Mouse (Mus musculus) retina, postnatal 1 day (tissue): ENCODE measurements at regions not wholly inside any gene's neighbourhood (a gene's known extent, or its start where the extent isn't known, plus 50 kb on each side); places are given as distances from the start of the nearest gene placed in this dataset.

Experiments used
- DNase-seq: peaks from one replicate; pipeline ENCODE4 v3.0.0-alpha.2; 2012

DNA sequence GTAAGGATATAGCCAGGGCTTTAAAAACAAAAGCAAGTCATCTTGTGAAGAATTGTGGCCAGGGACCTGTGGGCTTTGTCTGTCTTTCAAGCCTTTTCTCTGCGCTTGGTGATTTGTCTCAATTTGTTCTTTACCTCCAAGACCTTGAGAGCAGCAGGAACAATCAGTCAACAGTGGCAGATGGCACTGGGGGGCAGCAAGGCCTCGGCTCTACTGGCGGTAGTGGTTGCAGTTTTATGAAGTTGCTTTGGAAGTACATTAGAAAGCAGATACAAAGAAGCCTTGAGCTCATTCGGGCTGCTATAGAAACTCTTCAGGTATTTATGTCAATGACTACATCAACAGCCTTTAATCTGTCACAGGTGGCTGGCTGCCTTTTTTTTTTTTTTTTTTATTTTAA is 171.9 kb upstream of the Ccdc122 start:
- no peak for DNase-seq

DNA sequence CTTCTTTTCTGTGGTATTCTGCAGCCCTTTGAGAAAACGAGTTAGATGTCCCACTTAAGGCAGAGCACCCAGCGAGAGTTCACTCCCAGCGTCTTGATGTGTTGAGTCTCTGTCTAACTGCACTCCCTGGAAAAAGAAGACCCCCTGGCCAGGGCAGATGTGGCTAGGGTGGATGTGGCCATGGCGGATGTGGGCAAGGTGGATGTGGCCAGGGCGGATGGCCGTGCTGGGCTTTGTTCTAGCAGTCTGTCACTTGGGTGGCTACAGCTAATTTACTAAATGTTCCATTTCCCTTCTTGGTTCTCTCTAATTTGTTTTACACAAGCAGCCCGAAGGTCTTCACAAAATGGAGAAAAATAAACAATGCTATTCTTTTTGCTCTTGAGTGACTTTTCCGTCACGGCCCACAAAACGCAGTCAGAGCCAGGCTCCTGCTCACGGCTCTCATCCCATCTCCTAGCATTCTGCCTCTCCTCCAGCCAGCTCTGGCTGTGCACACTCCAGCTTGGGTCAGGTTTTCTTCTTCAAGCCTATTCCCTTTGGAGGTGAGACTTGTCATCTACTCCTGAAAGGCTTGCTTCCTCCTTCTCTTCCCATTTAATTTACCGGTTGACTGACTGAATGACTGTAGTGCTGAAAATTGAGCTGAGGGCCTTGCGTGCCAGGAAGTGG is 173.4 kb upstream of the Ccdc122 start:
- DNase-seq = no peak

DNA sequence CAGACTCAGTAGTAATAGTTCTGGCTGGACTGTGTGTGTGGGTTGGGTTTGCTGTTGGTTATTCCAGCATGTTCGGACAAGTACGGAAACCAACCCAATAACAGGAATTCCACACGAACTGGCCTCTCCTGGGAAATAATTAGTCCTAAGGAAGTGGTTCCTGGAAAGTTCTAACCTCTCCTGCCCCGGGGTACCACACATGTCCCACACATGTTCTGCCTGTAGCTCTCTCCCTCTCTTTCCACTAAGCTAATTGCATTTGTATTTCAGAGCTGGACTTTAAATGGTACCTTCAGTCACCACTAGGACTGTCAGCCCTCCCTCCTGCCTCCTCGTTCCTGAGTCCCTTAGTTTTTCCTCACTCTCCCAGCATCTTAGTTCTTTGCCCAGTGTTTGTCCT is 178.2 kb upstream of the Ccdc122 start:
- no peak for DNase-seq

GRCm38 (mm10) chr14:76857196-76857773 is 179.3 kb upstream of the Ccdc122 start:
- no peak for DNase-seq

- no peak for DNase-seq
Measured at GRCm38 (mm10) chr14:76856591-76856990, 180.0 kb upstream of the Ccdc122 start.

GRCm38 (mm10) chr14:76854965-76855364 is 181.6 kb upstream of the Ccdc122 start:
- peak; percentile 9 for DNase-seq

DNA sequence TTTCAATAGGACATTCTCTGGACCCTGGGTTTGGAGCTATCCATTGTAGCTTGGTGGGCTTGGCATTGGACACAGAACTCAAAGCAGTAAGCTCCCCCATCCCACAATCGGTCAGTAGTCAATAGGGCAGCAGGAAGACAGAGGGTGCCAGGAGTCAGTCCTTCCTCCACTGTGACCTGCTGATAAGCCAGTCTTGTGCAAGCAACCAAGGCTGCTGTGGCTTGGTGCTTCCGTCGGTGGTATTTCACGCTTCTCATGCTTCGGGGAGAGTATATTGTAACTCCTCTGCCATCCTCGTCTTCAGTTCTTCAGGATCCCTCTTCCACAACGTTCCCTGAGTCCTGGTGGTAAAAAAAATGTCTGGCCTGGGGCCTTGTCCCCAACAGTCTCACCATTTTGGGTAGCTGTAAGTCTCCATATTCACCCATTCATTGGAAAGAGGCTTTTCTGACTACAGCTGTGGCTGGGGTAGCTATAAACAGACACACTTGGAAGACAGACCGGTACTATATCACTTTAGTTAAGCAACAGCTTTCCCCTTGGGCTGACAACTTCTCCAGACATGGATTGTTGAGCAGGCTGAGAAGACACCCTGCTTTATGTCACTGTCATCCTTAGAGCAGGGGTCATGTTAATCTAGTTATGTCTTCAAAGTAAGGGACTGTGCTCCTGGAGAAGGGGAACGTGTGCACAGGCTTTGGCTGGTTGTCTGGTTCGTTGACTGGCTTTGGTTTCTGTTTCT is 184.9 kb upstream of the Ccdc122 start:
- DNase-seq = no peak

- DNase-seq = no peak
Measured at GRCm38 (mm10) chr14:76850641-76851040, 185.9 kb upstream of the Ccdc122 start.

GRCm38 (mm10) chr14:76850051-76850450 is 186.5 kb upstream of the Ccdc122 start:
- DNase-seq = no peak

GRCm38 (mm10) chr14:76849636-76850035 is 186.9 kb upstream of the Ccdc122 start:
- no peak for DNase-seq

DNA sequence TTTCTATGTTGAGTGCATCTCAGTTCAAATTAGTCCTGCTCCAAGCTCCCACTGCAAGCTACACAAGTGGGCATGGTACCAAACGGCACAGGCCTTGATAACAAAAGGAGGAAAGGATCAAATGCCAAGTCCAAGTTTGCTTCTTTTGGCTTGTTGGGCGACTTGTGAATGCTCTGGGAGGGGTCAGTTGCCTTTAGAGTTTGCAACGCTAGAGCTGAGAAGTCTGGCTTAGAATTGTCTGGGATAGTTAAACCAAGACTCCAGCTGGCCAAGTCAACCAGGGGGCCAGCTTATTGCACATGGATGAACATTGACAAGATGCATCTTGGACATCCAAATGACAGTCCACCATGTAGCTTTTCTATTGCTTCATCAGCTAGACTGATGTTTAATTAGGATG is 187.5 kb upstream of the Ccdc122 start:
- peak; percentile 29 for DNase-seq

DNA sequence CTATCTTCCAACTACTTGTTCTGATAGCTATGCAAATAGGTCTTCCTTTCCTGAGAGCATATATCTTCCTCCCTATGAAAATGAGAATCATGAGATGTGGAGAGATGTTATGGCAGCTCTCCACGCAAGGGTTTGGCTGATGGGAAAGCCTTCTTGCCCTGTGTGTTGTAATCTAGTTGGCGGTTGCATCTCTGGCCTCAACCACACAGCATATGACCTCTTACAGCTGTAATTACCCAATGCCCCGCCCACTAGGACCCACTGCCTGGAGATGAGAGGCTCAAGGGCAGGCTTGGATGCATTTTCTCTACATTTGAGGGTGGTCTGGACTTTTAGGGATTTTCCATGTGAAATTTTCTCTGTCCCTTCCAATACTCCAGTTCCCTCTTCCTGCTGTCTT is 190.9 kb upstream of the Ccdc122 start:
- no peak for DNase-seq

DNA sequence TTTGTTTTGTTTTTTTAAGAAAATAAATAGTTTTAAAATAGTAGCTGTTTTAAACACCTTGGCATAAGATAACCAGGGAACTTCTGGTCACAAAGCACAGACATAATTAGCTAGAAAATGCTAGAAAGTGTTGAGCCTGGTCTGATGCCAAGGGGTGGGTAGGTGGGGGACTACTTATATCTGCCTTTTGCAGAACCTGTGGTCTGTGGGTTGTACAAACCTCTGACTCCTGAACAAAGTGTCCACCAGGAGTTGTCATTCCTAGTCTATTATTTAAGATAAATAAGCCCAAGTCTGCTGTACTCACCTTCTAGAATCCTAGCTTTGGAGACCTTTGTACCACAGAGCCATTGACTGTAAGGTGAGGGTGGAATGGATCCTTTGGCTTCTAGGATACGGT is 191.9 kb upstream of the Ccdc122 start:
- DNase-seq = no peak

GRCm38 (mm10) chr14:76837583-76838220 is 198.9 kb upstream of the Ccdc122 start:
- no peak for DNase-seq

DNA sequence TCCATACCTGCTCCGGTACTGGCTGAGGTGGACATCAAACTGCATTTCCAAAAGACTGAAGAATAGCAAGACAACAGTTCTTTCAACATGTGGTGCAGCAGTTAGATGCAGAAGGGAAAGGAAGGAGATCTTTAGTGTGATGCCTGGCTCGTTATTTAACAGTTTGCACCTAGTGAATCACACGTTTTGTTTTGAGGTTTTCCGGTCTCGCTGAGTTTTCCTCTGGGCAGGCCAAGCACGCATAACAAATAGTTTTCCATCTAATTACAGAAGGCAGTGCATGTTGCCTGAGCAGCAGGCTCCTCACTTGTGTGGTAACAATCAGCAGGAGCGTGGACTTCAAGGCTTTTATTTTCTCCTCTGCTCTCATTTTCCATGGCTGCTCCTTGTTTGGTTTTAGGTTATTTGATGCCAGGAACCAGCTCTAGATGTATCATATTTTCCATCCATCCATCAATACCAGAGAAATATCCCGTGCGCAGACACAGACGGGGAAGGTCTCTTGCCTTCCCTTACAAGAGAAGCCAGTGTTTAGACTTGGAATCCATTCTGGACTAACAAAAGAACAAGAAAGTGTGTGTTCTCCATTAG is 199.6 kb upstream of the Ccdc122 start:
- no peak for DNase-seq

- DNase-seq = no peak
Measured at GRCm38 (mm10) chr14:76836271-76836670, 200.3 kb upstream of the Ccdc122 start.

DNA sequence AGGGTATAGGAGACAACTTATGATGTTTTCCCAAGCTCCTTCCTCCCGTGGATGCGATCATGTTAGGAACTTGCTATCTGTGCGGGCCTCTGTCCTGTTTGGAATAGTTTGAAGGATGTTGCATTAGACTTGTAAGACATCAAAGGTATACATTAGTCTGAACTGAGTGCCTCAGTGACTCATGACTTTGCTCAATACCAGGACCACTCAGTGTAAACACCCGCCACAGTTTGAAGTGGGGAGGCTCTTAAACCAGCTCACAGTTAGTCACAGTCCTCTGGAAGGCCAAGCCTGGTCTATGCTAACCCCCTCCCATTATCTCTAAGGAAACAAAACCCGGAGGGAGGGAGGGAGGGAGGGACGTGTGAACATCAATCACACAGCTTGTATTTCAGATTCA is 202.5 kb upstream of the Ccdc122 start:
- no peak for DNase-seq

- DNase-seq = no peak
Measured at GRCm38 (mm10) chr14:76829161-76829510, 207.4 kb upstream of the Ccdc122 start.

- no peak for DNase-seq
Measured at GRCm38 (mm10) chr14:76828453-76829160, 208.0 kb upstream of the Ccdc122 start.

DNA sequence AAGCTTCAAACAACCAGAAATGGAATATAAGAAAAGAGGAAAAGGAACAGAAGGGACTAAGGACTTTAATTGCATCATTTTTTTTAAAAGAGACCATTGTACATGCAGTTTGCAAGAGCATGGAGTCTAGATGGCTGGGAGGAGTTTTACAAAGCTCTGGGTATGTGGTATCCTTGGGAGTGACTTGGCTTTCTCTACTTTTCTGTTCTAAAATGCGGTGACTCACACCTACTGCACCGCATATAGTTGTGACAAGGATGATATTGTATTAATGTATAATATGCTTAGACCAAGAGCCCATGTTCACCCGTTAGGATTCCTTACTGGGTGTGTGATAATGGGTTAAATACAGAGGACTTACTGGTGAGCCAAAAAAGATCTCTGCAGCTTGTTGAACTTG is 212.5 kb upstream of the Ccdc122 start:
- no peak for DNase-seq

- DNase-seq = no peak
Measured at GRCm38 (mm10) chr14:76822766-76823325, 213.7 kb upstream of the Ccdc122 start.

GRCm38 (mm10) chr14:76821892-76822291 is 214.7 kb upstream of the Ccdc122 start:
- no peak for DNase-seq

- no peak for DNase-seq
Measured at GRCm38 (mm10) chr14:76821484-76821883, 215.1 kb upstream of the Ccdc122 start.
